Mouse (Mus musculus): ENCODE measurements around the gene Paqr5.

The Paqr5 gene

DNA sequence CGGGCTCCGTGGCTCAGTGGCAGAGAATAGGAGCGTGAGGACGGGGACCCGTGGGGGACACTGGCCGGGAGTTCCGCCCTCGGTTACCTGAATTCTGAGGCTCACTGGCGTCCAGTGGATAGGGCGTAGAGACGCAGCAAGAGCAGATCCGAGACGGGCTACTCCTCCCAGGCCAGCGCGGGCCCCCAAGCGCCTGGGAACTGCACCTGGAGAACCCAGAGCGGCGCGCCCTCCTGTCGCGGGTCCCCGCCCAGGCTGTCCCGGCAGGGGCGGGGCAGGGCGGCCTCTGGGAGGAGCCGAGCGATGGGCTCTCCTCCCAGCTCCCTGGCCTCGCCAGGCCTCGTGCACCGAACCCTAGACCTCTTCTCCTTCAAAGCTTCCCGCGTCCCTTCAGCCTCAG is at the start of gene Paqr5:
Paqr5 (minus strand) TSS at position 257 of the 400 bp plus-strand sequence.
- no peak for DNase-seq (ENCODE audit: low read depth, low spot score)

DNA sequence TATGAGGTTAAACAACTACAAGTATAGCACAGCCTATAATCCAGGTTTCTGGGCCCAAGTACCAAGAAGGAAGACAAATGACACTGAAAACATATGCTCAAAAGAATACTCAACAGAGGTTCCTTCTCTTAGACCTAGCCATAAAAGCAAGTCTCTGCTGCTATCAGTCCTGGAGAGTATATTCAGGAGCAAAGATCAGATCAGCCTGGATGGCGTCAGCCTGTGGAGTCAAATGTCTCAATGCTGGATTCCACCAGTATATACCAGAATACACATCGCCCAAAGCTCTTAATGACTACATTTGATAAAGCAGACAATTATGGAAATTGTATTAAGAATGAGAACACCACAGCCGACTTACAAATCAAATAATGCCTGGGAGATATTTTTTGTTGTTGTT is 35.6 kb upstream of the Paqr5 start:
- DNase-seq (ENCODE audit: low read depth, low spot score): no peak

DNA sequence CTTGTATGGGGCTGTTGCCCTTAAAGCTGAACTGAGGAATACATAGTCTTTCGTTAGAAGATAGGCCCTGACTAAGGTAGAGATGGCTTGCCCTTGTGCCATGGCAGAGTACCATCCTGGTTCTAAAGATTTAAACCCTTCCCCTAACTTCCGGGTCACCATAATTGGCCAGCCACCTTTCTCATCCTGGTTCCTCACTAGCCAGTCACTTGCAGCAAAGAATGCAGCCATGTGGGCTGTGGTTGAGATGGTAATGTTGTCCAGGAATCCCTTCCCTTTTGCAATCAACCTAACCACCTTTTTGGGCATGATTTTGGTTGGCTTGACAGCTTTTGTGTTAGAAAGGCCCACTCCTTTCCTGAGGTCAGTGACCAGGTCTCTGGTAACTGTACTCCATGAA is 33.8 kb upstream of the Paqr5 start:
- no peak for DNase-seq (ENCODE audit: low read depth, low spot score)

DNA sequence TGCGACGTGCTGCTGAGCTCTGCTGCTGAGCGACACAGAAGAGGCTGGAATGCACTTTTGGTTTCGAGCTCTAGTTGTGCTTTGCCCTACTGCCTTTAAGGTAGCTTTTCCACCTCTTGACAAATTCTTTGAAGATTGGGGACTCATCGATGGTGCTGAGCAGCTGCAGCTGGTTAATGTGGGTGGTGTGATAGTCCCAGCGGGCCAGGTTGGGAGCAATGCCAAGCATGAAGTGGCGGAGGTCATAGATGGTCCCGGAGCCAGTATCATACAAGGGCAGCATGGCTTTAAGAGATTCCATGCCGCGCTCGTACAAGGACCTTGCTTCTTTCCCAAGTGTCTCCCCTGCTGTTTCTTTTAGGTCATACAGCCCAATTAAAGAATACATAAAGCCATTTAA is 33.3 kb upstream of the Paqr5 start:
- no peak for DNase-seq (ENCODE audit: low read depth, low spot score)

DNA sequence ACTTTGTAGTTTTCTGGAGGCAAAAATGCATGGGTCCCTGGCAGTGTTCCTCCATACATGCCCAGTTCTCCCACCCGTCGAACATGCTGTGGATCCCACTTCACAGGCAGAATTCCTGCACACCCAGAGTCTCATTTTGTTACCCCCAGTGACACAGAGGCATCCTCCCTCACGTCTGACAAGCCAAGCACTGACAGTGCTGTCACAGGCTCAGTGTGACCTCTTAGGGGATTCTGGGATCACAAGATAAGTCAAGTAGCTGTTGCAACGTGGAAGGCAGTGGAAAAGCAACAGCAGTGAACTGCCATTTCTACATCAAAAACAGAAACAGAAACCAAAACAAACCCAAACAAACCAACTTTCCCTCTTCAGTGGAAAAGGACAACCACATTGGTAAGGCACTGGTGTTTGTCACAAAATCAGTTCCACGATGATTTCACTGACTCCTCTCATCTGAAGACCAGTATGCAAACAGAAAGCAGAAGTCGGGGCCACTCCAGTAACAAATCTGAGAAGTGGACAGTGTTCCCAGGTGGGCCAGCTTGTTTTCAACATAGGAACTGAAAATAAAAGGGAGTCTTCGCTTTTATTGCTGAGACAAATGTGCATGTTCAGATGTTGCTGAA is 31.3 kb upstream of the Paqr5 start:
- no peak for DNase-seq (ENCODE audit: low read depth, low spot score)

GRCm38 (mm10) chr9:62056206-62056605 is 29.6 kb upstream of the Paqr5 start:
- DNase-seq (ENCODE audit: low read depth, low spot score): no peak

DNA sequence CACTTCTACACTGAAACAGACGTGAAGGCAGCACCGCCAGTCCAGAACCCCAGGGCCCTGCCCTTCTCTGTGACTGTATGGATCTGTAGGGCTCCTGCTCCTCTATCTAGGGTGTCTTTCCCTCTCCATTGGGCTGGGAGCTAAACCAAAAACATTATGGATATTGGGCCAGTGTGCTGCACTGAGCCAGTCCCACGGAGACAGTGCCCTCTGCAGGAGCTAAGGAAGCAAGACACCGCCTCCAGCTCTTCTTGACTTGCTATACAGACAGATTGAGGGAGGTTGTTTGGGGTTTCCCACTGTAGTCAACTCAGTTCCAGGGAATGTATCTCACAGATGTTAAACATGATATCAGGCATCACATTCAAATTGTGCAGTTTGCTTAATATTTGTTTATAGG is 24.1 kb upstream of the Paqr5 start:
- no peak for DNase-seq (ENCODE audit: low read depth, low spot score)

DNA sequence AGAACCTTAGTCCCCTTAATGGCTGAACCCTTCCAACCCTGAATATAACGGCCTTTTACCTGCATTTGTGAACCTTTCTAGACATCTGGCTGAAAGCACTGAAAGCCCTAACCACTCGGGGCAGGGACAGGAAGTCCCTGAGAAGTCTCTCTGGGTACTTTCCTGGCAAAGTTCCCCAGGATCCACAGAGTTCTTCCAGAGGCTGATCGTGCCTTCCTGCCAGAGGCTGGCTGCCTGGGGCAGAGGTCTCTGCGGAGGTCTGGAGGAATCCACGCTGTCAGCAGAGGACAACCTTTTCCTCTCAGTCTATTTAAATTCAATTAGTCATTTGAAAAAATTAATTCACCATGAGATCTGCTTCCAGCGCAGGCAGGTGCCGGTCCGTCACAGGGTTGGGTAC is 22.5 kb upstream of the Paqr5 start:
- DNase-seq (ENCODE audit: low read depth, low spot score): no peak

GRCm38 (mm10) chr9:62042167-62042566 is 15.5 kb upstream of the Paqr5 start:
- no peak for DNase-seq (ENCODE audit: low read depth, low spot score)

DNA sequence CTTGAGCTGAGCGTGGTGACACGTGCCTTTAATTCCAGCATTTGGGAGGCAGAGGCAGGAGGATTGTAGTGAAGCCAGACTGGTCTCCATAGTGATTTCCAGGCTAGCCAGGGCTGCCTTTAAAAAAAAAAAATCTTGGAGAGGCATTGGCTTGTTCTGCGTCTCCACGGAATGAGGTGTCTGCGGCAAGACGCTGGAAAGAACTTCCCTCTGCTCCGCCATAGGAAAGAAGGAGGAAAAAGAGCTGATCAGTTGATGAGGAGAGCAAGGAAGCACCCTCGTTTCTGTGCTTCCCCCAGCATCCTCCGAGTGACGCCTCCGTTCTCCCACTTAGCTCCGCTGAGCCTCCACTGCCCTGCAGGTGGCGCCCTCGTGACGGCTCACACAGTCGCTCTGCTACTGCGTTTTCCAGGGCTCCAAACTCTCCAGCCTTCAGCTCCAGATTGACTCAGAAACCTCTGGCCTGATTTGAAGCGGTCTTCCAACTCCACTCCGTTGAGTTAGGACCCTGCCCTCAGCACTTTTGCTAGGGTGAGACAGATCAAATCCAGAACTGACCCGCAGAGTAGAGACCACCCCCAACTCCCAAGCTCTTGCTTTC is 13.5 kb upstream of the Paqr5 start:
- DNase-seq (ENCODE audit: low read depth, low spot score): peak; percentile 61

DNA sequence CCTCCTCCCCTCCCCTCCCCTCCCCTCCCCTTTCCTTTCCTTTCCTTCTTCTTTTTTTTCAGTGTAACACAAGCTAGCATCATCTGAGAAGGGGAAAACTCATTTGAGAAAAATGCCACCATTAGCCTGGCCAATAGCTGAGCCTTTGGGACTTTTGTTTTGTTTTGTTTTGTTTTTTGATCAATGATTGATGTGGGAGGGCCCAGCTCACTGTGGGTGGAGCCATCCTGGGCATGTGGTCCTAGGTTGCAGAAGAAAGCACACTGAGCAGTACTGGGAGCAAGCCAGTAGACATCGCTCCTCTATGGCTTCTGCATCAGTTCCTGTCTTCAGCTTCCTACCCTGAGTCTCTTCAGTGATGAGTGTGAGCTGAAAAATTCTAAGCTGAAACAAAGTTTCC is 9.2 kb upstream of the Paqr5 start:
- no peak for DNase-seq (ENCODE audit: low read depth, low spot score)

DNA sequence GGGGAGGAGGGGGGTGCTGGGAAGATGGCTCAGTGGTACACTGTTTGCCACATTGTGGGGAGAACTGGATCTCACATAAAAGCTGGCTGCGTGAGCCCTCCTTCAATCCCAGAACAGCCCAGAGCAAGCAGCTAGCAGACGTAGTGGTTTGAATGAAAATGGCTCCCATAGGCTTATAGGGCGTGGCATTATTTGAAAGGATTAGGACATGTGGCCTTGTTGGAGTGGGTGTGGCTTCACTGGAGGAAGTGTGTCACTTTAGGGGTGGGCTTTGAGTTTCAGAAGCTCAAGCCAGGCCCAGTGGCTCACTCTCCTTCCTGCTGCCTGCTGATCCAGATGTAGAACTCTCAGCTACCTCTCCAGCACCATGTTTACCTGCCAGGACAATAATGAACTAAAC is 5.5 kb upstream of the Paqr5 start:
- DNase-seq (ENCODE audit: low read depth, low spot score): no peak

- no peak for DNase-seq (ENCODE audit: low read depth, low spot score)
Observed at GRCm38 (mm10) chr9:62028072-62028471, 1.4 kb upstream of the Paqr5 start.

DNA sequence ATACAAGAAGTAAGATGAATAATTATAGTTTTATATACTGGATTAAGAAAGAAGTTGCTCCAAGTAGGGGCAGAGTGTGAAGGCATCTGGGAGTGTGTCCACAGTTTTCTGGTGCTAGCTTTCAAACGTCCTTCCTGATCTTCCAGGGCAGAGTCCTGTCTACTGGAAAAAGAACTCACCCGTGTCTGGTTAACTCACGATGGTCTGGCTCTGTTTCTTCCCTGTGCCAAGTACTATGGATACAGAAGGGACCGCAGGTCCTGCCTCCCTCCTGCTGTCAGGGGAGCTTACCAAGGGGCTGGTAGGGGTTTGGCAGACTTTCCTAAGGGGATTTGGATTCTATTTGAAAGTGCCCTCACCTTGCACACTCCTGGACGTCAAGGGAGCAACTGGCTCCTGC is 1.6 kb downstream of the Paqr5 start:
- DNase-seq (ENCODE audit: low read depth, low spot score): no peak

DNA sequence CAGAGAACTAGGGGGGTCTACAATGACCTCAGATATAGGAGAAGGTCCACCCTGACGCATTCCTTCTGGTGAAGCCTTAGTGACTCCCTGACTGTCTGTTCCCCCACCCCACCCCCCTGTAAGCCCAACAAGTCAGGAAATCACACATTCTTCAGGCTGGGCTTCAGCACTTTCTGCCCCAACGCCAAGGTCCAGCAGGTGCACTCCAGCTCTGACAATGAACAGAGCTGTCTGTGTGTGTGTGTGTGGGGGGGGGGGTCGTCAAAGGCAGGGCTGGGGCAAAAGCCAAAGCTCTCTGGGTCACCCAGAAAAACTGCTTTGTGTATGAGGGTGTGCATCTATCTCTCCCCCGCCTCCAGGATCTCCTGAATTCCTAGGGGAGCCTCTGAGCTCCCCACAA is 2.8 kb downstream of the Paqr5 start:
- no peak for DNase-seq (ENCODE audit: low read depth, low spot score)

- DNase-seq (ENCODE audit: low read depth, low spot score): no peak
Observed at GRCm38 (mm10) chr9:62022961-62023680, 3.5 kb downstream of the Paqr5 start.

DNA sequence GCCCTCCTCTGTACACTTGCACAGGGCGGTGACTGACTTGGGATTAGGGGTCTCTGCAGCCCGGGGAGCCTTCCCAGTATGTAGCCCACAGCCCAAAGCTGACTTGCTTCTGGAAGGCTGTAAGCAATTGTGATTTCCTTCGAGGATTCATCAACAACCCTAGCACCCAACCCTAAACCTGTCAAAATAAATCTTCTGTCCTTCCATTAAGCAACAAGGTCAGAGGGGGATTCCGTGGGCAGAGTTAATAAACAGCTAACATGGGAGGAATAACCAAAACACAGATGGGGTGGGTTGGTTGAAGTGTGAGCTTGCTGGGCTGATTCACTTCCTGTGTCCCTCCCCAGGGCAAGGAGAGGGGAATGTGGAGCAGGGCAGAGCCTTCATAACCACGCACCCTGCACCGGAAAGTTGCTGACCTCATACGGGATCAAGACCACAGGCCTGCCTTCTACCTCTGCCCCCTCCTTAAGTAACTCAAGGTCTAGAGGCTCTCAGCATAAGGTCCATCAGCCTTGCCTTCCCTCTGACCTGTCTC is 5.0 kb downstream of the Paqr5 start:
- no peak for DNase-seq (ENCODE audit: low read depth, low spot score)

- DNase-seq (ENCODE audit: low read depth, low spot score): no peak
Observed at GRCm38 (mm10) chr9:62020259-62020658, 6.4 kb downstream of the Paqr5 start.

DNA sequence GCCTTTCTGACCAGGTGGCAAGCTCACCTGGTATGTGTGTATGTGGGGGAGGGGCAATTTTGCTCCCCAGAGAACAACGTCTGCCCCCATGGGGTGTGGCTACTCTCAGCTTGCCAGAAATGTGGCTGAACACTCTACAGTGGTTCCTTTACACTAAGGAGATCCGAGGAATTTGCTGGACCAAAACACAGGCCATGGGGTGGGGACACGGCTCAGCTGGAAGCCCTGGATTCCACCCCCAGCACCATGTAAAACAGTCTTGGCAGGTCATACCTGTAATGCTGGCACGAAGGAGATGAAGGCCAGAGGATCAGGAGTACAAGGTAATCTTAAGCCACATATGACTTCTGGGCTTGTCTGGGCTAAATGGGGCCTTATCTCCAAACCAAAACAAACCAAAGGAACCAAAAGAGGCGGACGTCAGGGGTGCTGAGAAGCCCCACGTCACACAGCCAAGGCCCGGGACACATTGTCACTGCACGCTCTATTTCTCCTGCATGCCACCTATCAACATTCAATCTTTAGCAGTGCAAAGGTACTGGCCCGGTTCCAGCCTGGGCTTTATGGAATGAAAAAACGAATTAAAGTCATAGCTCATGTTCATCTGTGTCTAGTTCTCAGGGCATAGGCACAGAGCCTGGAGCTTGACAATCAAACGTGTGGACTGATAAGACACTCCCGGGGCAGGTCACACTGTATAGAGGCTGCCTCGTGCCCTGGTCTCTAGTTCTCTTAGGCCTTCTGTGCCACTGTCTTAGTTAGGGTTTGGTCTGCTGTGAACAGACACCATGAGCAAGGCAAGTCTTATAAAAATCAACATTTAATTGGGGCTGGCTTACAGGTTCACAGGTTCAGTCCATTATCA is 8.2 kb downstream of the Paqr5 start:
- DNase-seq (ENCODE audit: low read depth, low spot score): no peak

- no peak for DNase-seq (ENCODE audit: low read depth, low spot score)
Observed at GRCm38 (mm10) chr9:62017329-62017728, 9.3 kb downstream of the Paqr5 start.

GRCm38 (mm10) chr9:62015504-62015903 is 11.2 kb downstream of the Paqr5 start:
- DNase-seq (ENCODE audit: low read depth, low spot score): no peak

Measured in skeletal muscle tissue, adult 2 months (tissue).